Mouse (Mus musculus) lung, postnatal 0 days (tissue): ENCODE data around the gene Cyp2j5. TPM values are rescaled to one million over a fixed set of nuclear protein-coding genes. Genes with fewer than 3 reads are reported as not detected.

Experiments used
- ATAC-seq: fragments of 200-750 bp; cut with Nextera tagmentation; 2 replicates; pipeline ENCODE4 v1.8.0; 2017; ENCODE audit warnings: moderate library complexity
- DNase-seq: peaks from one replicate; pipeline ENCODE4 v3.0.0-alpha.2; 2016; ENCODE audit warnings: low spot score
- H3K27ac ChIP-seq: fragments of 300-500 bp; sonication (generic); 2 replicates; pipeline ENCODE4 v1.5.1; 2014; ENCODE audit warnings: antibody characterized with exemption, mild to moderate bottlenecking, low read length, mixed read lengths
- H3K27me3 ChIP-seq: fragments of 300-500 bp; sonication (generic); replicated peaks from 2 replicates; pipeline ENCODE4 v1.6.1; 2014; ENCODE audit warnings: low read length, mixed read lengths; ENCODE audit not compliant: insufficient read depth
- H3K36me3 ChIP-seq: fragments of 300-500 bp; sonication (generic); 2 replicates; pipeline ENCODE4 v1.6.1; 2014; ENCODE audit warnings: low read length, mixed read lengths; ENCODE audit not compliant: insufficient read depth
- H3K4me1 ChIP-seq: fragments of 300-500 bp; sonication (generic); 2 replicates; pipeline ENCODE4 v1.6.1; 2014; ENCODE audit warnings: antibody characterized with exemption, low read depth, low read length, mixed read lengths; ENCODE audit not compliant: insufficient read depth
- H3K4me2 ChIP-seq: fragments of 300-500 bp; sonication (generic); replicated peaks from 2 replicates; pipeline ENCODE4 v1.6.1; 2014; ENCODE audit warnings: low read depth, mild to moderate bottlenecking, low read length, moderate library complexity, mixed read lengths
- H3K4me3 ChIP-seq: fragments of 300-500 bp; sonication (generic); 2 replicates; pipeline ENCODE4 v1.5.1; 2014; ENCODE audit warnings: low read depth, low read length
- H3K9ac ChIP-seq: fragments of 300-500 bp; sonication (generic); replicated peaks from 2 replicates; pipeline ENCODE4 v1.6.1; 2014; ENCODE audit warnings: low read depth, mild to moderate bottlenecking
- H3K9me3 ChIP-seq: fragments of 300-500 bp; sonication (generic); 2 replicates; pipeline ENCODE4 v1.6.1; 2016; ENCODE audit warnings: low read length, mixed read lengths
- CTCF ChIP-seq: IDR thresholded peaks from 2 replicates; pipeline ENCODE4 v1.5.1; 2016; ENCODE audit warnings: antibody characterized with exemption, mild to moderate bottlenecking
- EP300 ChIP-seq: IDR thresholded peaks from 2 replicates; pipeline ENCODE4 v1.6.1; 2016; ENCODE audit warnings: antibody characterized with exemption, mild to moderate bottlenecking, control low read depth
- WGBS: fragments of 180-500 bp; shearing (Covaris S2); extraction: QIAGEN DNeasy Blood & Tissue Kit; methylation state at CpG from one replicate; pipeline ENCODE4 v1.1.7; 2014; 5-methylcytosine and 5-hydroxymethylcytosine counted together
- polyA plus RNA-seq: library from polyadenylated mRNA; unstranded; fragments of >200 nt; fragmentation: Nextera tagmentation; extraction: Ambion mirVana; gene quantifications from 2 replicates; pipeline ENCODE4 v1.2.1, GENCODE M21; 2015

The Cyp2j5 gene
- polyA plus RNA-seq, 1 experiment from 2014 or later: not detected

GRCm38 (mm10) chr4:96683474-96683873 lies 19.5 kb upstream of the Cyp2j5 start:
- no peaks in the 10 kb centered on the region for H3K9me3 ChIP-seq
- DNase-seq: peak; percentile 68
- WGBS: 39% methylated on average over 2 of the region's 2 CpGs
- H3K4me1 ChIP-seq: no peaks in the 10 kb centered on the region
- ATAC-seq: no peak
- H3K27me3 ChIP-seq: no peaks in the 10 kb centered on the region
- H3K9ac ChIP-seq: no peak overlapping the region
- TF ChIP-seq EP300: no peak
- peak; percentile 68 for TF ChIP-seq CTCF
- no peak overlapping the region for H3K4me2 ChIP-seq
- no peak overlapping the region for H3K4me3 ChIP-seq
- no peak overlapping the region for H3K27ac ChIP-seq
- no peaks in the 10 kb centered on the region for H3K36me3 ChIP-seq

GRCm38 (mm10) chr4:96680966-96681365 lies 17.0 kb upstream of the Cyp2j5 start:
- H3K4me3 ChIP-seq: no peak overlapping the region
- H3K36me3 ChIP-seq: no peaks in the 10 kb centered on the region
- H3K27ac ChIP-seq: no peak overlapping the region
- TF ChIP-seq EP300: no peak
- TF ChIP-seq CTCF: no peak
- H3K9me3 ChIP-seq: no peaks in the 10 kb centered on the region
- H3K27me3 ChIP-seq: no peaks in the 10 kb centered on the region
- no peak overlapping the region for H3K9ac ChIP-seq
- DNase-seq: no peak
- no peak for ATAC-seq
- no peaks in the 10 kb centered on the region for H3K4me1 ChIP-seq
- no peak overlapping the region for H3K4me2 ChIP-seq

DNA sequence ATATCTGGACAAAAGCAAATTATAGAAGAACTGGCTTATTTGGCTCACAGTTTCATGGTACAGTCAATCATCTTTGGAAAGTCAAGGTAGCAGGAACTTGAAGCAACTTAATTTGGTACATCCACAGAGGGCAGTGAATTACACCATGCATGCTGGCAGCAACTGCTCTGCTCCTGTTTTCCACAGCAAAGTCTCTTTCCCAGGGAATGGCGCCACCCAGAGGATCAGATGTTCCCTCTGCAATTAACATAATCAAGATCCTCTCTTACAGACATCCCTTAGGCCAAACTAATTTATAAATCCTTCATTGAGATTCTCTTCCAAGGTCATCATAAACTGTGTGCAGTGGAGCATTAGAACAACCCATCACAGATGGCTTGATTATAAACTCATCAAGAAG lies 16.3 kb upstream of the Cyp2j5 start:
- peak; percentile 22 for DNase-seq
- WGBS: 30% methylated on average over 1 of the region's 1 CpGs

GRCm38 (mm10) chr4:96664668-96665454 lies 907 bp upstream of the Cyp2j5 start:
- no peak overlapping the region for H3K4me2 ChIP-seq
- no peaks in the 10 kb centered on the region for H3K27me3 ChIP-seq
- H3K36me3 ChIP-seq: no peaks in the 10 kb centered on the region
- H3K27ac ChIP-seq: no peak overlapping the region
- WGBS: 73% methylated on average over 1 of the region's 1 CpGs
- H3K9ac ChIP-seq: no peak overlapping the region
- TF ChIP-seq CTCF (no peak), EP300 (no peak)
- ATAC-seq (no peak), DNase-seq (no peak)
- H3K9me3 ChIP-seq: no peaks in the 10 kb centered on the region
- H3K4me1 ChIP-seq: no peaks in the 10 kb centered on the region
- H3K4me3 ChIP-seq: no peak overlapping the region

More for the DNA sequence above, 16.3 kb upstream of the Cyp2j5 start:
- Histone ChIP-seq H3K27me3 (no peaks in the 10 kb centered on the region), H3K9me3 (no peaks in the 10 kb centered on the region), H3K36me3 (no peaks in the 10 kb centered on the region), H3K4me2 (no peak overlapping the region), H3K9ac (no peak overlapping the region), H3K4me3 (no peak overlapping the region), H3K4me1 (no peaks in the 10 kb centered on the region), H3K27ac (no peak overlapping the region)
- TF ChIP-seq EP300: no peak
- TF ChIP-seq CTCF: peak; percentile 54
- no peak for ATAC-seq

- Histone ChIP-seq H3K4me3 (no peak overlapping the region), H3K27ac (no peak overlapping the region), H3K9me3 (no peaks in the 10 kb centered on the region), H3K4me1 (no peaks in the 10 kb centered on the region), H3K9ac (no peak overlapping the region), H3K36me3 (no peaks in the 10 kb centered on the region), H3K4me2 (no peak overlapping the region), H3K27me3 (no peaks in the 10 kb centered on the region)
- no peak for TF ChIP-seq CTCF
- TF ChIP-seq EP300: no peak
- DNase-seq (no peak), ATAC-seq (no peak)
- 76% methylated on average over 1 of the region's 1 CpGs for WGBS
These were observed 28.5 kb downstream of the Cyp2j5 start for GRCm38 (mm10) chr4:96635455-96635854.

DNA sequence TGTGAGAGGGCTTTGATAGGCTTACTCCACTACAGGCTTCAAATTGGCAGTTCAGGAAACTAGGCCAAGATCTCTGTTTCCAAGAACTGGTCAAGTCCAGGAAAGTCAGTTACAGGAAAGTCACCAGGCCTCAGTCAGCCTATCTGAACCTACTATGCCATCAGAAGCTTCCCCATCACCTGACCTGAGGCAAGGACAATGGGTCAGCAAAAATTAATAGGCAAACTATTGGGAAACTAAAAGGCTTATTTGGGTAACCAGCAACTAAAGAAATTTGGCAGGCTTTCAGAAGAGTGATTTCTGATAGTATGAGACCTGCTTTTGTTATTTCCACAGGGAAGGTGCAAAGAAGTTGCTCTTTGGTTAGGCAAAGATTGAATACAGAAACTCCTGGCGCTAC lies 41.5 kb downstream of the Cyp2j5 start:
- H3K36me3 ChIP-seq: no peaks in the 10 kb centered on the region
- H3K4me2 ChIP-seq: no peak overlapping the region
- no peak overlapping the region for H3K9ac ChIP-seq
- WGBS: 72% methylated on average over 1 of the region's 1 CpGs
- TF ChIP-seq EP300: no peak
- no peak for TF ChIP-seq CTCF
- H3K4me1 ChIP-seq: no peaks in the 10 kb centered on the region
- ATAC-seq (no peak), DNase-seq (no peak)
- H3K4me3 ChIP-seq: no peak overlapping the region
- H3K9me3 ChIP-seq: no peaks in the 10 kb centered on the region
- no peaks in the 10 kb centered on the region for H3K27me3 ChIP-seq
- no peak overlapping the region for H3K27ac ChIP-seq
